Mouse (Mus musculus) kidney, adult 8-10 months (tissue): ENCODE measurements around the gene Scaf4.
A peak's percentile ranks its signal among the peaks of the same experiment; 100 is the strongest.

ENCODE experiments used
- DNase-seq, 2 experiments: peaks; one replicate each; pipeline ENCODE4 v3.0.0; 2022

Gene Scaf4

GRCm38 (mm10) chr16:90283905-90284891 is at the start of gene Scaf4:
Gene Scaf4 (minus strand): TSS chr16:90284503.
- peak; percentile 95 for DNase-seq

- DNase-seq = no peak
These were observed 48.2 kb upstream of the Scaf4 start for GRCm38 (mm10) chr16:90332553-90332952.

GRCm38 (mm10) chr16:90330979-90331378 is 46.7 kb upstream of the Scaf4 start:
- no peak for DNase-seq

- DNase-seq = no peak
These were observed 45.2 kb upstream of the Scaf4 start for GRCm38 (mm10) chr16:90329511-90329910.

GRCm38 (mm10) chr16:90322850-90323528 is 38.7 kb upstream of the Scaf4 start:
- DNase-seq = peak; percentile 61 to 84

GRCm38 (mm10) chr16:90319321-90319720 is 35.0 kb upstream of the Scaf4 start:
- no peak for DNase-seq

- DNase-seq = no peak
These were observed 34.1 kb upstream of the Scaf4 start for GRCm38 (mm10) chr16:90318372-90318926.

- no peak for DNase-seq
These were observed 33.5 kb upstream of the Scaf4 start for GRCm38 (mm10) chr16:90317777-90318176.

GRCm38 (mm10) chr16:90315881-90316280 is 31.6 kb upstream of the Scaf4 start:
- DNase-seq = no peak

- DNase-seq = no peak
These were observed 28.3 kb upstream of the Scaf4 start for GRCm38 (mm10) chr16:90312449-90313082.

- no peak for DNase-seq
These were observed 26.3 kb upstream of the Scaf4 start for GRCm38 (mm10) chr16:90310488-90311135.

GRCm38 (mm10) chr16:90309784-90310183 is 25.5 kb upstream of the Scaf4 start:
- DNase-seq = no peak

GRCm38 (mm10) chr16:90303988-90304299 is 19.6 kb upstream of the Scaf4 start:
- DNase-seq = no peak

- DNase-seq = no peak
These were observed 19.1 kb upstream of the Scaf4 start for GRCm38 (mm10) chr16:90303286-90303987.

- no peak for DNase-seq
These were observed 17.4 kb upstream of the Scaf4 start for GRCm38 (mm10) chr16:90301706-90302105.

GRCm38 (mm10) chr16:90300896-90301295 is 16.6 kb upstream of the Scaf4 start:
- DNase-seq = no peak

GRCm38 (mm10) chr16:90299591-90299990 is 15.3 kb upstream of the Scaf4 start:
- DNase-seq = no peak

GRCm38 (mm10) chr16:90298426-90299300 is 14.4 kb upstream of the Scaf4 start:
- no peak for DNase-seq

GRCm38 (mm10) chr16:90297479-90298425 is 13.4 kb upstream of the Scaf4 start:
- no peak for DNase-seq

GRCm38 (mm10) chr16:90291675-90292074 is 7.4 kb upstream of the Scaf4 start:
- no peak for DNase-seq
